Mouse (Mus musculus) liver, adult 2 months (tissue): ENCODE data around the gene Rnf103.

Experiments
- CTCF ChIP-seq: fragments of 200-500 bp; IDR thresholded peaks from 2 replicates; pipeline ENCODE4 v1.5.1; 2011; ENCODE audit warnings: low read depth, low read length, control low read depth
- POLR2A ChIP-seq: fragments of 200-500 bp; IDR thresholded peaks from 2 replicates; pipeline ENCODE4 v1.6.1; 2011; ENCODE audit warnings: low read length, control low read depth; ENCODE audit not compliant: insufficient read depth; ENCODE audit errors: extremely low read depth

DNA sequence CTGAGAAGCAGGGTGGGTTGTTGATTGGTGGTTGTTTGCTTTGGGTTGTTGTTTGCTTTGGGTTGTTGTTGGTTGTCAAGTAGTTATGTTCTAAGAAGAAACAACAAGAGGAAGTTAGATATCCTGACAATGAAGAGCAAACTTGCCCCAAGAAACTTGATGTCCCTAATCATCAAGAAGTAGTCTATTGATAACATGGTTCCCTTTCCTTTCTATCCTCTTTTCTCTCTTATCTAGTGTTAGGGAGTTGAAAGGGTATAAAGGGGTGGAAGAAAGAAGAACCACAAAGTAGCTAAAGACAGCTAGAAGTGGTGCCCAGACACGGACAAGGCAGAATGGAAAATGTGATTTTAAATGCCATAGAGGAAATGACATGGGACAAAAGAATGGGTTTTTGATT, 20.9 kb upstream of the Rnf103 start:
- TF ChIP-seq POLR2A, result no peak
- no peak for TF ChIP-seq CTCF
